Mouse (Mus musculus) kidney, adult 2 months (tissue): ENCODE results near the gene Ntm. TPM values are rescaled to one million over a fixed set of nuclear protein-coding genes. Genes with fewer than 3 reads are reported as not detected.

Experiments used
- DNase-seq: peaks from one replicate; pipeline ENCODE4 v3.0.0; 2021
- H3K27ac ChIP-seq: fragments of 200-500 bp; 2 replicates; pipeline ENCODE4 v1.5.1; 2012; ENCODE audit warnings: low read depth, low read length, control low read depth, inconsistent platforms; ENCODE audit not compliant: insufficient read depth
- H3K27me3 ChIP-seq: fragments of 200-500 bp; replicated peaks from 2 replicates; pipeline ENCODE4 v1.6.1; 2012; ENCODE audit warnings: mild to moderate bottlenecking, moderate library complexity, low read length, inconsistent platforms; ENCODE audit not compliant: control insufficient read depth, insufficient read depth
- H3K36me3 ChIP-seq: fragments of 200-500 bp; 2 replicates; pipeline ENCODE4 v1.6.1; 2012; ENCODE audit warnings: mild to moderate bottlenecking, moderate library complexity, low read length, inconsistent platforms; ENCODE audit not compliant: control insufficient read depth, insufficient read depth
- H3K4me1 ChIP-seq: fragments of 200-500 bp; 2 replicates; pipeline ENCODE4 v1.6.1; 2011; ENCODE audit warnings: low read length; ENCODE audit not compliant: control insufficient read depth, insufficient read depth
- H3K4me3 ChIP-seq: fragments of 200-500 bp; 2 replicates; pipeline ENCODE4 v1.5.1; 2011; ENCODE audit warnings: mild to moderate bottlenecking, low read depth, low read length, control low read depth; ENCODE audit not compliant: insufficient read depth
- CTCF ChIP-seq: fragments of 200-500 bp; conservative IDR thresholded peaks from 2 replicates; pipeline ENCODE4 v1.5.1; 2011; ENCODE audit warnings: low read depth, mild to moderate bottlenecking, control low read depth, low read length, moderate library complexity, mixed read lengths; ENCODE audit not compliant: insufficient read depth, insufficient read length
- POLR2A ChIP-seq: fragments of 200-500 bp; IDR thresholded peaks from one replicate; pipeline ENCODE4 v1.6.1; 2011; ENCODE audit warnings: low read depth, low read length, control low read depth
- WGBS: fragments of 180-500 bp; shearing (Covaris S2); methylation state at CpG from one replicate; pipeline ENCODE4 v1.1.7; 2018; 5-methylcytosine and 5-hydroxymethylcytosine counted together
- polyA plus RNA-seq: library from polyadenylated mRNA; depleted of rRNA; stranded (reverse); fragments of >200 nt; gene quantifications from 2 replicates; pipeline ENCODE4 v1.2.3, GENCODE M21; 2012

The Ntm gene
- polyA plus RNA-seq, 1 experiment: 0.74 TPM

DNA sequence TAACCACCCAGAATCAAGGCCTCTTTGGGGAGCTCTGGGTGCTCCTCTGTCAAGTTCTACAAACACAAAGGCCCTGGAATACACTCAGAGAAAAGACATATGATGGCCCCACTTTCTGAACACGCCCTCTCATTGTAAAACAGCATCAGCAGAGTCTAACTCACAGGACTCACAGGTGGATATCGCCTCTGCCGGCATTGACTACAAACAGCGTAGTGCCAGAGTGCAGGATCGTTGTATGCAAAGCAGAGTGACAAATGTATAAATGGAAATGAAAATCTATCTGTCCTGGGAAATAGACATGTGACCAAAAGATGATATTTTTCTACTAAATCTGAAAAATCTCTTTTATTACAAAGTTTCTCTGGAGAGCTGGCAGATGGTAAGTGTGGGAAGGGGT, 314.7 kb downstream of the Ntm start:
- Histone ChIP-seq H3K27me3 (no peaks in the 10 kb centered on the region), H3K4me1 (no peaks in the 10 kb centered on the region), H3K4me3 (no peak overlapping the region), H3K36me3 (no peaks in the 10 kb centered on the region), H3K27ac (no peak overlapping the region)
- WGBS: 94% methylated on average over 5 of the region's 5 CpGs
- DNase-seq: no peak
- TF ChIP-seq POLR2A (no peak), CTCF (no peak)

- 64% methylated on average over 8 of the region's 8 CpGs for WGBS
- Histone ChIP-seq H3K27me3 (no peaks in the 10 kb centered on the region), H3K4me3 (no peak overlapping the region), H3K27ac (no peak overlapping the region), H3K36me3 (no peaks in the 10 kb centered on the region), H3K4me1 (no peaks in the 10 kb centered on the region)
- no peak for TF ChIP-seq CTCF
- TF ChIP-seq POLR2A: no peak
- DNase-seq: no peak
Observed at GRCm38 (mm10) chr9:29647764-29648163, 315.2 kb downstream of the Ntm start.

GRCm38 (mm10) chr9:29645796-29646400, 317.0 kb downstream of the Ntm start:
- TF ChIP-seq POLR2A: no peak
- TF ChIP-seq CTCF: no peak
- no peak overlapping the region for H3K4me3 ChIP-seq
- H3K27me3 ChIP-seq: no peaks in the 10 kb centered on the region
- no peaks in the 10 kb centered on the region for H3K36me3 ChIP-seq
- 51% methylated on average over 8 of the region's 8 CpGs for WGBS
- H3K4me1 ChIP-seq: no peaks in the 10 kb centered on the region
- no peak for DNase-seq
- no peak overlapping the region for H3K27ac ChIP-seq

DNA sequence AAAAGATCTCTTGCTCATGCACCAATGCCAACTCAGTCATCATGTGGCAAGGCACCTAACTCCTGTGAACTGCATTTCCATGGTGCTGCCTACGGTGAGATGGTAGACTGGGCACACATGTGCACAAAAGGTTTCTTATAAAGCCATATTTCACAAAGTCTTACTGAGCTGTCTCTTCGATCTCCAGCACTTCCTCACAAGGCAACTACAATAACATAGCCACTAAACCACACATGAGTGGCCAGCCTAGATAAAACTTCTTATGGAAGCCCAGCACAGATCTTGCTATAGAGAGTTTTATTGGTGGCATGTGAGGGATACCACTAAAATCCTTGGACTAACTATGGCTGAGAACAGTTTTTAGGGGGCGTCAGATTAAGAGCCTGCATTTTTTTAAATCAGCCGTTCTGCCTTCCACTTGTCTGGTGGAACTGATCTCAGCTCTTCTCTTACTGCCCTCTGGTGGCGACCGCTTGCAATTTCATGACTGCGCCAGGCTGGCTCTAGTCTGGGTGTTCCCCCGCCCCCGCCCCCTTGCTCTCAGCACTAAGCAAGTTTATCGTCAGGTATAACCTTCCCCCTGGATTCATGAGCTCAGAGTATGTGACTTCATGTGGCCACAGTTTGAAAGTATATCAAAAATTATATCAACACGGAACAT, 319.8 kb downstream of the Ntm start:
- WGBS: 15% methylated on average over 11 of the region's 11 CpGs

DNA sequence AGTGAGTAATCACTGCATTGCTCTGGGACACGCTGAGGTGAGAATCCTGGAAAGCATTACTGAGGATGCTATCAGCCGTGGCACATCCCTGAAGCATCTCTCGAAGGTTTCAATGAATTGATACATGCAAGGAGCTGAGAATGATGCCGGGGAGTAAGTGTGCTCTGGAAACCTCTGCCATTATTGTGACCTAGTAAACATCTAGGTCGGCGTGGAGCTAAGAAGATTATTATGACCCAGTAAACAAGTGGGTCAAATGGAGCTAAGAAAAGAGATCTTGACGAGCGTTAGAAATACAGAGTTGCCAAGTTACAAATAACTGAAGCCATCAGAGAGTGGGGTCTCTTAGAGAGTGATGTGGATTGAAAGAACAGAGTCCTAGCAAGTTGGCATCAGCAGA, 325.6 kb downstream of the Ntm start:
- no peak for TF ChIP-seq CTCF
- TF ChIP-seq POLR2A: no peak
- Histone ChIP-seq H3K27ac (no peak overlapping the region), H3K36me3 (no peaks in the 10 kb centered on the region), H3K4me3 (no peak overlapping the region), H3K4me1 (no peaks in the 10 kb centered on the region), H3K27me3 (no peaks in the 10 kb centered on the region)
- WGBS: 84% methylated on average over 8 of the region's 8 CpGs
- DNase-seq: no peak

More for the DNA sequence above, 319.8 kb downstream of the Ntm start:
- no peaks in the 10 kb centered on the region for H3K36me3 ChIP-seq
- no peak overlapping the region for H3K27ac ChIP-seq
- no peak overlapping the region for H3K4me3 ChIP-seq
- no peak for TF ChIP-seq POLR2A
- TF ChIP-seq CTCF: peak; percentile 68
- DNase-seq: peak; percentile 37
- H3K27me3 ChIP-seq: no peaks in the 10 kb centered on the region
- H3K4me1 ChIP-seq: no peaks in the 10 kb centered on the region

DNA sequence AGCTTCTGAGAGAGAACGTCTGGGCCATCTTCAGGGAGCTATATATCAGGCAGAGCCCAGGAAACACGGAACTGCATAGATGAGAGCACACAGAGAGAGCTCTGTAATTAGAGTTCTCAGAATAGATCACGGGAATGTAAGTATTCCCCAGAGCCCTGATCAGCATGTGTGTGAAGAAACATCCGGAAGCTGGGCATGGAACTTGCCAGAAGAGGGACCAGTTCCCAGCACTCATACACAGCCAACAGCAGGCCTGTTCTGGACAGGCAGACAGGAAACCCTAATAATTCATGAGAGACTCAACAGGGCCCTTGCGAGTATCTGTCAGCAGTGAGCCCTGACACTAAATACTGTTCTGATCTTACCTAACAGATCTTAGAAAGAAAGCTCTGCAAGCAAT, 345.8 kb downstream of the Ntm start:
- Histone ChIP-seq H3K4me3 (no peak overlapping the region), H3K27me3 (no peaks in the 10 kb centered on the region), H3K4me1 (no peaks in the 10 kb centered on the region), H3K36me3 (no peaks in the 10 kb centered on the region), H3K27ac (no peak overlapping the region)
- TF ChIP-seq CTCF: no peak
- TF ChIP-seq POLR2A: no peak
- 46% methylated on average over 5 of the region's 5 CpGs for WGBS
- peak; percentile 2 for DNase-seq

DNA sequence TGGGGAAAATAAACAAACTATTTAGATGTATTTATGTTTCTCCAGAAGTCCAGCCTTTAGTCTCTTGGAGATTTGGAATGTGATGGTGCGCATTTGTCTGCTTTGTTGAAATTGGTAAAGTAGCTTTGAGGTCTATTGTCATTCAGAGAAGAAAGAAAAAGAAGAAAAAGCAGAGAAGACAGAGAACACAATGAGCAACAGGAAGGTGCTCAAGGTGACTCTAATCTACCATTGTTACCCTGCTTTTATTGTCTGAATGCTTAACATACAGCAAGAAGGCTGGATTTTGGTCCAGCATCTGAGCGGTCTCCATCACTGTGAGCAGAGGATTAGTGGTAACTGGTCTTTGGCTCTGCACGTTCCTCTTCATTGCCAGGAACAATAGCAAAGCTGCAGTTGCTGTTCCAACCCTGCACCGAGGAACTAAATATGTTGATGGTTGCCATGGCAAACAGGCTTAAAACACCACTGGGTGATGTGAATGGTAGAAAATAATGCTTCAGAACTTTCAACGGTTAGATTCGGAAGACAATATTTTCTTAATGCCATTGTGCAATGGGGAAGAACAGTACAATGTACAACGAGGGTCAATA, 350.8 kb downstream of the Ntm start:
- WGBS: 84% methylated on average over 7 of the region's 7 CpGs
- no peak overlapping the region for H3K4me3 ChIP-seq
- no peak overlapping the region for H3K27ac ChIP-seq
- no peak for DNase-seq
- H3K36me3 ChIP-seq: no peaks in the 10 kb centered on the region
- no peaks in the 10 kb centered on the region for H3K4me1 ChIP-seq
- no peaks in the 10 kb centered on the region for H3K27me3 ChIP-seq
- TF ChIP-seq POLR2A: no peak
- TF ChIP-seq CTCF: no peak
